Mouse (Mus musculus) limb, embryonic 10.5 days (tissue): ENCODE data around the gene Cacna1e. TPM values are rescaled to one million over a fixed set of nuclear protein-coding genes. Genes with fewer than 3 reads are reported as not detected.

ENCODE experiments used
- DNase-seq: peaks from one replicate; pipeline ENCODE4 v3.0.0-alpha.2; 2017; ENCODE audit warnings: low spot score
- H3K27ac ChIP-seq: fragments of 300-500 bp; sonication (generic); 2 replicates; pipeline ENCODE4 v1.5.1; 2016; ENCODE audit warnings: mild to moderate bottlenecking
- H3K27me3 ChIP-seq: fragments of 300-500 bp; sonication (generic); 2 replicates; pipeline ENCODE4 v1.6.1; 2016; ENCODE audit warnings: low read depth, mild to moderate bottlenecking; ENCODE audit not compliant: poor library complexity, severe bottlenecking
- H3K36me3 ChIP-seq: fragments of 300-500 bp; sonication (generic); 2 replicates; pipeline ENCODE4 v1.6.1; 2016; ENCODE audit warnings: mild to moderate bottlenecking, moderate library complexity
- H3K4me1 ChIP-seq: fragments of 300-500 bp; sonication (generic); 2 replicates; pipeline ENCODE4 v1.6.1; 2016
- H3K4me3 ChIP-seq: fragments of 300-500 bp; sonication (generic); 2 replicates; pipeline ENCODE4 v1.5.1; 2016; ENCODE audit warnings: mild to moderate bottlenecking, moderate library complexity
- H3K9me3 ChIP-seq: fragments of 300-500 bp; sonication (generic); replicated peaks from 2 replicates; pipeline ENCODE4 v1.6.1; 2016; ENCODE audit warnings: mild to moderate bottlenecking
- WGBS: fragments of 180-500 bp; shearing (Covaris S2); methylation state at CpG from one replicate; pipeline ENCODE4 v1.1.7; 2016; 5-methylcytosine and 5-hydroxymethylcytosine counted together
- polyA plus RNA-seq: library from polyadenylated mRNA; unstranded; fragments of >200 nt; fragmentation: Nextera tagmentation; extraction: Ambion mirVana; gene quantifications from 2 replicates; pipeline ENCODE4 v1.2.1, GENCODE M21; 2016

The Cacna1e gene
- polyA plus RNA-seq, 1 experiment from 2014 or later, result 0.06 TPM

DNA sequence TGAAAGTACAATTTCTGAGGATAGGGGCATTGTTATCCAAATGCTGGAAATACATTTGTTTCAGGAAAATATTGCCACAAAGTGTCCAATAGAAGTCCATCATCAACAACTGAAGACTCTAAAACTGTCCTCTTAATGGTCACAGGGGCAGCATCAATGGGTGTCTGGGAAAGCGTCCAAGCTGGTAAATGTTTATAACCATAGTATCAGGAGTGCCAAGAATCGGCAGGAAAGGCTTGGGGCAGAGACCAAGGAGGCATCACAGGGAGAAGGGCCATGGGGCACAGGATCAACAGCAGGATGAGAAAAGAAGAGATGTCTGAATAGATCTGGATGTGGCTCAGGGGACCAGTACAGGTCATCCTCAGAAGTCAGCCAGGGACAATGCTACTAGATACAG lies 132.2 kb downstream of the Cacna1e start:
- Histone ChIP-seq H3K4me1 (no peaks in the 10 kb centered on the region), H3K4me3 (no peak overlapping the region), H3K27me3 (no peaks in the 10 kb centered on the region), H3K27ac (no peak overlapping the region), H3K9me3 (no peaks in the 10 kb centered on the region), H3K36me3 (no peaks in the 10 kb centered on the region)
- 89% methylated on average over 2 of the region's 2 CpGs for WGBS
- DNase-seq, result no peak

DNA sequence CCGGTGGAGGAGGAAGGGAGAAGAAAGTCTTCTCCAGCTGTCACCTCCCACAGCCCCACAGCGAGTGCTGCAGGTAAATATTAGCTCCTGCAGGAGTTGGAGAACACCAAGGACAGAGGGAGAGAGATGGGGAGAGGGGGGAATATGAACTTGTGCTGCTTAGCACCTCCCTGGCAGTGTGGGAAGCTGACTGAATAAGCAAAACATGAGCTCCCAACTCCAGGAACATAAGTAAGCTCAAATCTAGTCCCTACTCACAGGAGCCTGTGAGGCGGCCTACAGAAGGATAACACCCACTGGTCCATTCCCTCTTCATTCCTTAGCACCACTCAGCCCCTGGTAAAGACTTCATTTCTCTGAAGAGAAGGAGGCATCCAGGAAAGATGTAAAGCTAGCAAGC lies 135.8 kb downstream of the Cacna1e start:
- Histone ChIP-seq H3K36me3 (no peaks in the 10 kb centered on the region), H3K9me3 (no peaks in the 10 kb centered on the region), H3K4me1 (no peaks in the 10 kb centered on the region), H3K27me3 (no peaks in the 10 kb centered on the region), H3K4me3 (no peak overlapping the region), H3K27ac (no peak overlapping the region)
- WGBS, result 92% methylated on average over 3 of the region's 3 CpGs
- no peak for DNase-seq

DNA sequence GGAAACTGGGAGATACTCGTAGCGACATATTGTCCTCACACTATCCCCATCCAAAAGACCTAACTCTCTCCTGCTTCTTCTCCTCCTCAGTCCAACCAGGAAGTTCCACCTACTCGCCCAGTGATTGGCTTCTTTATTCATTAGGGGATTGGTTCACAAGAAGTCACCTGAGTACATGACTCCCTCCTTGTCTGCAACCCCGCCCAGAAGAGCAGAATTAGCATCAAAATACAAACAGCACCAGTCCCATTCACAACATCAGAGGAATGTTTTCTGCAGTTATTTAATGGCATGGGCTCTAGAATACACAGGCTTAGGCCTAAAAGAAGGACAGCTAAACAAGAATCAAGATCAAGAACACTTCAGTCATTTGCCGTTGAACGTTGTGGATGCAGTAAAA lies 139.1 kb downstream of the Cacna1e start:
- H3K36me3 ChIP-seq, result no peaks in the 10 kb centered on the region
- no peak for DNase-seq
- 91% methylated on average over 6 of the region's 6 CpGs for WGBS
- no peak overlapping the region for H3K27ac ChIP-seq
- H3K4me1 ChIP-seq, result no peaks in the 10 kb centered on the region
- no peaks in the 10 kb centered on the region for H3K27me3 ChIP-seq
- H3K4me3 ChIP-seq, result no peak overlapping the region
- no peaks in the 10 kb centered on the region for H3K9me3 ChIP-seq

DNA sequence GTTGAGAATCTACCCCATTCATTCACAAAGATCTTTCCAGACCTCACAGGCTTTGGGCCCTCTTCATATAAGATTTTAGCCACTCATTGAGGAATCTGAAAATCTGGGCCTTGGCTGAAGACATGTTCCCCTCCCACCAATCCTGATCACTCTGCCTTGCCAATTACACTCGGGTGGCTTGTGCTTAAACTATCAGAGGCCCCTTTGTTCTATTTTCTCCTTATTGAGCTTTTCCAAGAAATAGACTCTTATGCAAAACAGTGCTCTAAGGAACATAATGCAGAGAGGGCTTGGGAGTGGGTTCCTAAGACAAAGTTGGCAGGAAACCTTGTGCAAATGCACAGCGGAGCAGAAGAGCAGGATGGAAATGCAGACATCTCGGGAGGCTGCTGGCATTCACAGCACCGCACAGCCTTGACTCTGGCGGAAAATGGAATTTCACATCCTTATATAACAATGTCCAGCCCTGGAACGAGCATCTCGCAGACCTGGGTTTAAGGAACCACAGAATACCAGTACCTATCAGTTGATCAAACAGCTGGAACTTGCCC lies 153.8 kb downstream of the Cacna1e start:
- H3K9me3 ChIP-seq, result no peaks in the 10 kb centered on the region
- H3K27me3 ChIP-seq, result peaks cover 52% of the 10 kb centered on the region
- no peak for DNase-seq
- H3K4me1 ChIP-seq, result peaks cover 16% of the 10 kb centered on the region
- 85% methylated on average over 7 of the region's 7 CpGs for WGBS
- no peaks in the 10 kb centered on the region for H3K36me3 ChIP-seq
- no peak overlapping the region for H3K27ac ChIP-seq
- H3K4me3 ChIP-seq, result no peak overlapping the region

DNA sequence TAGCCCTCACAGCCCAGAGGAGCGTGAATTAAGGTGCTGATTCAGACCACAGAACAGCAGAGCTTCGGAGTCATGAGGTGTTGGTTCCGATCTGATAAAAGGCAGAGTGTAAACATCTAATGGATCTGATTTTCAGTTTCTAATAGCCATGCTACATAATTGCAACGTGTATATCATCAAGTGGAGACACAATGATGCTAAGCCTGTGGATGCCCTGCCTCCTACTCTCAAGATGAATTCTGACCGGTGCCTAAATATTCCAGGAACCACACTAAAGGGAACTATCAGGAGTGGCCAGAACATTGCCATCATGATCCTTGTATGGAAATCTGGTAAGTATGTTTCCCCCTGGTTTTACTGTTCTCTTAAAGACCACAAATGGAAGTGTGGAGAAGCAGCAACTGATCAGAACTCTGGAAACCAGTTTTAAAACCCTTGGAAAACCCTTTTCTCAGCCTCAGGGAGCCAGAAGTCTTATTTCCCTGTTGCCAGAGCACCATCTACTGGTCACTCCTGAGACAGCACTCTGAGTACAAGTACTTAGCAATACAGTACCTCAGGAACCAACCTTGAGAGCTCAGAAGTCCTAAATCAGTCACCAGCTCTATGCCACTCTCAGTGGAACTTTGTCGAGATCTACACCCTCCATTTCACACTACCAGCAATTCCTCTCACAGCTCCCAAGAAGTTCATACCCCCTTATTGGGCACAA lies 154.9 kb downstream of the Cacna1e start:
- Histone ChIP-seq H3K27ac (no peak overlapping the region), H3K4me3 (no peak overlapping the region), H3K36me3 (no peaks in the 10 kb centered on the region), H3K9me3 (no peaks in the 10 kb centered on the region), H3K4me1 (peaks cover 16% of the 10 kb centered on the region), H3K27me3 (peaks cover 62% of the 10 kb centered on the region)
- DNase-seq, result peak; percentile 75
- 66% methylated on average over 6 of the region's 6 CpGs for WGBS

DNA sequence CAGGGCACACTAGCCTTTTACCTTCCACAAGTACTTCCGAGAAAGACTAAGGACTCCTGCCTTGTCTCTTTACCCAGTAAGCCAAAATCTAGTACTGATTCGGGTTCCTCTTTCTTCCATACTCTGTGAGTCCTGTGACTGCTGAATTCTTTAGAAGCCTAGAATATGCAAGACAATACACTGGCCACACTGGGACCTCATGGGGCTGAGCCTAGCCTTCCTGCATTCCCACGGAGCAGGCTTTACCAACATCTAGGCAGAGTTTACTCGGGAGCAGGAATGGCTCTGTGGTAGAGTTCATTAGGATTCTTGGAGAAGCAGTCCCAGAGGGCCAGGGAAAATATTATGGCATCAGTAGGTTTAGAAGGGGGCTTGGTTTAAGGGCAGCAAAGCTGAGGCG lies 155.6 kb downstream of the Cacna1e start:
- WGBS, result 52% methylated on average over 5 of the region's 5 CpGs
- DNase-seq, result no peak
- Histone ChIP-seq H3K27me3 (peaks cover 70% of the 10 kb centered on the region), H3K4me1 (peaks cover 22% of the 10 kb centered on the region), H3K36me3 (no peaks in the 10 kb centered on the region), H3K4me3 (no peak overlapping the region), H3K9me3 (no peaks in the 10 kb centered on the region), H3K27ac (no peak overlapping the region)

DNA sequence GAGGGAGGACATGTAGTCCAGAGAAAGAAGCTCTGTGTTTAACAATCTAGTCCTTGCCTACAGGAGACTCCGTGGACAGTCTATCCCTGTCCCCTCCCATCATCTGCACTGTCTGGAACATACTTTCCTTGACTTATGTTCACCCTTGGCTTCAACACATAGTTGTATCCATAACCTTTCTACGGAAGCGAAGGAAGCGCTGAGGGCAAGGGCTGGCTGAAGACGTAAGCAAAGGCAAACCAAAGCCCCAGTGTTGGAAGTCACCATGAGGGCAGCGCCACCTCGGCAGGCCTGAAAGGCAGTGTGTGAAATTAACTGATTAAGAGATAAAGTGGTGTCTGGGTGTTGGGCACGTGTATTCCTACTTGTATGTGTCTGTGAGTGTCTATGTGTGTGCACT lies 156.6 kb downstream of the Cacna1e start:
- peaks cover 32% of the 10 kb centered on the region for H3K4me1 ChIP-seq
- H3K36me3 ChIP-seq, result no peaks in the 10 kb centered on the region
- no peaks in the 10 kb centered on the region for H3K9me3 ChIP-seq
- no peak overlapping the region for H3K27ac ChIP-seq
- 87% methylated on average over 8 of the region's 8 CpGs for WGBS
- peaks cover 80% of the 10 kb centered on the region for H3K27me3 ChIP-seq
- no peak overlapping the region for H3K4me3 ChIP-seq
- no peak for DNase-seq

DNA sequence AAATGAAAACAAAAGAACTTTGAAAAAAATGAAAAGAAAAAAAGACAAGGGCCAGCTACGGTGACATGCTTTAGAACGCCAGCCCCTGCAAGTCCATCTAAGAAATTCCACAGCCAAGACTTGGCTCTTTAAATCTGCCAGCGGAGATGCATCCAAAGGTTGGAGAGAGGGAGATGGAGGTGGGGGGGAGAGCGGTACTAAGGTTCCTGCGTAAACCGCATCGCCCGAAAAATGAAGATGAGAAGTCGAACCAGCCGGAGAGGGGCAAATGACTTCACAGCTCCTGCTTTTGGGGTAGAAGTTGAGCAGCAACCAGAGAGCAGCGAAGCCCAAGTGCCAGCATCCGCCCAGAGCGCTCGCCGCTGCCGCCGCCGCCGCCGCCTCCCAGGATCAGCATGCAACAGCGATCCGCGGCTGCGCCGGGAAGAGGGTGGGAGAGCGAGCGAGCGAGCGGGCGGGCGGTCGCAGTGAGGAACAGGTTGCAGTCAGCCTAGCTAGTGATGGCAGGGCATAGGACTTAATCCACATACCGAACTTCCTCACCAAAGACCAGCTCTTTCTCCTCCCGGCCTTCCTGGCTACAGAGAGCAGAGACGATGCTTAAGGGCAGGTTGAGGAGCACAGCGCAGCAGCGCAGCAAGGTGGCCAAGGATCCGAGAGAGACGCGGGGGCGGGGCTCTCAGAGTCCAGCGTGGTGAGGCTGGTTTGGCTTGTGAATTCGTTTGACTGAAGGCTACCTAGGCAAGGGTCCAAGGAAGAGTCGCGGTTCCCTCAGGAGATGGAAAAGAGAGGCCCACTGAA lies 157.7 kb downstream of the Cacna1e start:
- Histone ChIP-seq H3K4me1 (peaks cover 37% of the 10 kb centered on the region), H3K27ac (no peak overlapping the region), H3K4me3 (peak overlapping the region; percentile 49), H3K9me3 (no peaks in the 10 kb centered on the region), H3K36me3 (no peaks in the 10 kb centered on the region), H3K27me3 (peaks cover 79% of the 10 kb centered on the region)
- DNase-seq, result peak; percentile 78
- 1% methylated on average over 45 of the region's 45 CpGs for WGBS

DNA sequence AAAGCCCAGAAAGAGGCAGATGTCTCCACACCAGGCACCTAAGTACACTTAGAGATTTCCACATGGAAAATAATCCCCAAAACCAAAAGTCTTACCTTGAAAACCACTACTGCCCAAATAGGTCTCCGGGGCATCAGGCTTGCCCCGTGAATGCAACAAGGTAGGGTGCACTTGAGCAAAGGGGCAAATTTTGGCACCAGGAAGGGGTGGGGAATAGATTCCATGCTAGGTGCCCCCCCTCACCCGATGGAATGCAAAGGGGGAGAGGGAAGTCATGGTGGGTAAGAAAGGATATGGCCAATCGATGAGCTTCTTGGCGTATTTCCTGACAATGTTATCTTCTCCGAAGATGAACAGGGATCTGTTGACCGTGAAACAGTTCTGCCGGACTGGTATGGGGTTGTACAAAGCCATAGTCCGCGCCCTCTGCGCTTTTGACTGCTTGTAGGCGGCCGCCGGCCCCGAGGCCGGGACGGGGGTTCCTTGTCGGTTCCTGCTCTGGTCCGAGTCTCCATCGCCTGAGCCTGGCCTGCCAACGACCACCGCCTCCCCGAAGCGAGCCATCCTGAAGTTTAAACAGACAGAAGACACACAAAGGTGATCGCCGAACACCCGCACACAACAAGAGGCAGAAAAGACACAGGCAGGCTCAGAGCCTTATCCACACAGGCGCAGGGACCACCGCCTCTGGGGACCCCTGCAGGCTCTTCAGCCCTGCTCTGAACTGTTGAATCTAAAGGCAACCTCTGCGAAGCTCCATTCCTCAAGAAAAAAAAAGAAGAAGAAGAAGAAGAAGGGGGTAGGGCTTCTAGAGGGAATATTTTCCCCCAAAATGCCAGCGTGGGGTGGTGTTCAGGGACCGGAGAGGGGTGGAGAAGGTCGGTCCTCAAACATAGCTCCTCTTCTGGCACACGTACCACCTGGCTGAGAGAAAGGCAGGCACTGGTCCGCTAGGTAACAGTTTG lies 158.7 kb downstream of the Cacna1e start:
- no peaks in the 10 kb centered on the region for H3K9me3 ChIP-seq
- peaks cover 77% of the 10 kb centered on the region for H3K27me3 ChIP-seq
- H3K36me3 ChIP-seq, result no peaks in the 10 kb centered on the region
- H3K4me3 ChIP-seq, result peak overlapping the region; percentile 49
- no peak overlapping the region for H3K27ac ChIP-seq
- WGBS, result 25% methylated on average over 35 of the region's 35 CpGs
- H3K4me1 ChIP-seq, result peaks cover 37% of the 10 kb centered on the region
- DNase-seq, result peak; percentile 37

DNA sequence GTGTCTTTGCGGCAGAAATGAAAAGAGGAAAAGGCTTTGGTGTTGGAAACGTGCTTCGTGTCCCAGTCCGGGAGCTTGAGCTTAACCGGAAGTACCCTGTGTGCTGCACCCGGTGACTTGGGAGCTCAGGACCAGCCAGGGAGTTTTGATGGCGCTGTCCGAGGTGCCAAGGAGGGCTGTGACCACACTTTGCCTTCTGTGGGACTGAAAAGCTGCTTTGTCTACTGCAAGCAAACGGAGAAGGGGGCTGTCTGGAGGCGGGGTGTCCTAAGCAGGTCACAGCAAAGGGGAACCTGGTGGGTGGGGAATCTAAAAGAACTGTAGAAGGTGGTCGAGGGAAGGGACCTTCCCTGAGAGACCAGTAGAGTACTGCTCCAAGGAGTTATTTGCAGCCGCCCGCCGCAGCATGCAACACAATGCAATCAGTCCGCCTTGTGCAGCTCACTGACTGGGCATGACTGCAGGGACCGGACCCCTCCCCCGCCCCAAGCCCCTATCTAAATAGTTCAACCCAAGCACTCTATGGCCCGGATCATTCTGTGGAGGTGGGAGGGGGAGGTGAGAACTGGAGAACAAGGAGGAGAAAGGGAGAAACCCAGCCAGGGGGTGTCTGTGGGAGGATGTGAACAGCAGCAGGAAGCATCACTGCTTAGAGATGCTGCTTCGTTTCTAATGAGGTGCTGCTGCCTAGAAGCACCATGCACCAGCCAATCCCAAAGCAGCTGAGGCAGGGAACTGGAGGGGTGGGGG lies 160.6 kb downstream of the Cacna1e start:
- WGBS, result 6% methylated on average over 19 of the region's 19 CpGs
- no peak overlapping the region for H3K27ac ChIP-seq

DNA sequence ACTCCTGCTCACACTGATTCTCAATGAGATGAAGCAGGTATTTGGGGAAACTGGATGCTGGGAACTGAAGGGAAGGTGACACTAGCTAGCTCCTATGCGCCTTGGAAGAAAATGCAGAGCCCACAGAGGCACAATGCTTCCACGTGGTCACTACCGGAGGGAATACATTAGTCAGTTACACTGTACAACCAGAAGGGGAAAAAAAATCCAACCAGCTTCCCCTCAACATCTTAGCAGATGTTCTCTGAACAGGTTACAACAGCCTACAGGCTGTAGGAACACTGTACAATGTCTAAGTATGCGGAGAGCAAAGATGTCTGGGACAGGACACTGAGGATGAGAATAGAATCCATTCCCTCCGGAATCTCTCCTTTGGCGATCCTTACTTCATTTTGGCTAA lies 161.2 kb downstream of the Cacna1e start:
- no peak for DNase-seq
- Histone ChIP-seq H3K4me3 (peak overlapping the region; percentile 34), H3K27me3 (peaks cover 59% of the 10 kb centered on the region), H3K36me3 (no peaks in the 10 kb centered on the region), H3K9me3 (no peaks in the 10 kb centered on the region), H3K27ac (no peak overlapping the region), H3K4me1 (peaks cover 37% of the 10 kb centered on the region)
- 40% methylated on average over 6 of the region's 6 CpGs for WGBS

More for the DNA sequence above, 160.6 kb downstream of the Cacna1e start:
- H3K4me1 ChIP-seq, result peaks cover 37% of the 10 kb centered on the region
- DNase-seq, result peak; percentile 71
- H3K36me3 ChIP-seq, result no peaks in the 10 kb centered on the region
- H3K27me3 ChIP-seq, result peaks cover 66% of the 10 kb centered on the region
- H3K9me3 ChIP-seq, result no peaks in the 10 kb centered on the region
- H3K4me3 ChIP-seq, result peak overlapping the region; percentile 34

DNA sequence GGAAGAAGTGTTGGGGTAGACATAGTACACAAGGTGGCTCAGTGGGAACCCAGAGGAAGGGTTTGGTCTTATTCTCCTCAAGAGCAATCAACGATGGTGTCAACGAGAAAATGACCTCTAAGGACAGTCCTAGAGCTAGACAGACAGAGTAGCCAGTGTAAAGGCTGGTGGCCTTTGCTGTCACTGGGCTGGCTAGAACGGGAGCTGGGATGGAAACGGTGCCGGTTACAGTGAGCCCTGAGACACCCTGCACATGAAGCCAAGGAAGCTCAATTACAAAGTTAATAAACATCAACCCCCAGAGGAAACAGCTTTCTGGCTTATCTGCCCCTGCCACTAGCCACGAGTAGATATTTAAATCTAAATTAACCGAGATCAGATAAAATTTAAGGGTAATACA lies 168.7 kb downstream of the Cacna1e start:
- H3K4me1 ChIP-seq, result no peaks in the 10 kb centered on the region
- WGBS, result 87% methylated on average over 7 of the region's 7 CpGs
- DNase-seq, result no peak

More for the DNA sequence above, 168.7 kb downstream of the Cacna1e start:
- H3K4me3 ChIP-seq, result no peak overlapping the region
- H3K27ac ChIP-seq, result no peak overlapping the region
- H3K9me3 ChIP-seq, result no peaks in the 10 kb centered on the region
- no peaks in the 10 kb centered on the region for H3K36me3 ChIP-seq
- H3K27me3 ChIP-seq, result no peaks in the 10 kb centered on the region
